Mouse (Mus musculus) brown adipose tissue, adult 24 weeks (tissue): ENCODE results near the gene Irgm2. TPM values are rescaled to one million over a fixed set of nuclear protein-coding genes. Genes with fewer than 3 reads are reported as not detected.
"Not testable (repeated sequence)": the region's sequence is repeated elsewhere in the genome, so short reads cannot be mapped to it uniquely, and the experiment has no call there.

ENCODE experiments used
- H3K27ac ChIP-seq: fragments of 200-500 bp; replicated peaks from 2 replicates; pipeline ENCODE4 v1.5.1; 2012; ENCODE audit warnings: low read depth, mild to moderate bottlenecking, low read length
- H3K4me1 ChIP-seq: fragments of 200-500 bp; 2 replicates; pipeline ENCODE4 v1.6.1; 2012; ENCODE audit warnings: low read length, mixed read lengths; ENCODE audit not compliant: control insufficient read depth, insufficient read depth, insufficient read length
- H3K4me3 ChIP-seq: fragments of 200-500 bp; 2 replicates; pipeline ENCODE4 v1.5.1; 2012; ENCODE audit warnings: low read depth, mild to moderate bottlenecking, low read length, moderate library complexity; ENCODE audit not compliant: insufficient read depth
- polyA plus RNA-seq: library from polyadenylated mRNA; stranded (reverse); fragments of >200 nt; gene quantifications from 2 replicates; pipeline ENCODE4 v1.2.4, GENCODE M21; 2012; ENCODE audit not compliant: missing spikeins, insufficient read depth, insufficient read length

Gene Irgm2
- polyA plus RNA-seq, 1 experiment, result 7.5 TPM

DNA sequence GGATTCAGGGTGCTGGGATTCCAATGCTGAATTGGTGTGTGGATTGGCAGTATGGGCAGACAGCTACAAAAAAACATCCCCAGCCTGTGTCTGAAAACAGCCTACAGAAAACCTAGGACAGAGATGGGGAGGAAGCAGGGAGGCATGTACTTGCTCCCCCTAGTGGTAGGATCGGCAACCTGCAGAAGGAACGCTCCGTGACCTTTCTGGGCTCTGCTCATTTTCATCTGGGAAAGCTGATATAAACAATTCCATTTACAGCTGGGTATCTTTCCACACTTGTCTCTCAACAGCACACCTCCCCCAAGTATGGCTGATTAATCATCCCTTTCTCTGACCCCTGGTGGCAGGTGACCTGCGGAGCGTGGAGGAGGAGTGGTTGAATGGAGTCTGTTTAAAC, 26.2 kb downstream of the Irgm2 start:
- no peak overlapping the region for H3K27ac ChIP-seq
- 0 out of 2 replicates have a peak, but pooled peaks cover 3% of the 10 kb centered on the region for H3K4me1 ChIP-seq
- H3K4me3 ChIP-seq, result no peak overlapping the region

- Histone ChIP-seq H3K27ac (no peak overlapping the region), H3K4me1 (0 out of 2 replicates have a peak, but pooled peaks cover 3% of the 10 kb centered on the region), H3K4me3 (no peak overlapping the region)
These were observed 27.0 kb downstream of the Irgm2 start for GRCm38 (mm10) chr11:58226425-58226824.

DNA sequence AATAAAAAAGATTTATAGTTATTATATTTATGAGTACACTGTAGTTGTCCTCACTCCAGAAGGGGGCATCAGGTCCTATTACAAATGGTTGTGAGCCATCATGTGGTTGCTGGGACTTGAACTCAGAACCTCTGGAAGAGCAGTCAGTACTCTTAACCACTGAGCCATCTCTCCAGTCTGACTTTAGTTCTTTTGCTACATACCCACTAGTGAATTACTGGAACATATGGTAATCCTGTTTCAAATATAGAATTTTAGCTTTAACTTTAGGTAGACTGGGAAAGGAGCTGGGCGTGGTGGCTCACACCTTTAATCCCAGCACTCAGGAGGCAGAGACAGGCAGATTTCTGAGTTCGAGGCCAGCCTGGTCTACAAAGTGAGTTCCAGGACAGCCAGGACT, 28.6 kb downstream of the Irgm2 start:
- H3K4me1 ChIP-seq, H3K4me3 ChIP-seq, H3K27ac ChIP-seq: not testable (repeated sequence)

GRCm38 (mm10) chr11:58230396-58230910, 31.0 kb downstream of the Irgm2 start:
- H3K4me3 ChIP-seq, result no peak overlapping the region
- no peaks in the 10 kb centered on the region for H3K4me1 ChIP-seq
- H3K27ac ChIP-seq, result no peak overlapping the region

DNA sequence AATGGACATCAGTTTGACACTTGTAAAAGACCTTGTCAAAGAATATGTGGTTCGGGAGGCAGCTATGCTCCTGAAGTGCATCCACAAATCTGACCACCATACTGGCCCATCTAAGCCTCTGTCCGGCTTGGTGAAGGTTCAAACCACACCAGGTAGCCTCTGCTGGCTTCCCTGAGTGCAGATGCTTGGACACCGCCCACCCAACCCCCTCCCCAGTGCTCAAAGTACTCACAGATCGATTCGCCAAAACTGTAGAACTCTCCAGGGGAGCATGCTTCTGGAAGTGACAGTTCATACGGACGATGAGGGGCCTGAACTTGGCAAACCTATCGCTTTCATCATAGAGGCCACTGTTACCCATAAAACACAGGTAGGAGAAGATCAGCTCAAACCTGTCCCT, 31.7 kb downstream of the Irgm2 start:
- no peak overlapping the region for H3K27ac ChIP-seq
- no peaks in the 10 kb centered on the region for H3K4me1 ChIP-seq
- no peak overlapping the region for H3K4me3 ChIP-seq

DNA sequence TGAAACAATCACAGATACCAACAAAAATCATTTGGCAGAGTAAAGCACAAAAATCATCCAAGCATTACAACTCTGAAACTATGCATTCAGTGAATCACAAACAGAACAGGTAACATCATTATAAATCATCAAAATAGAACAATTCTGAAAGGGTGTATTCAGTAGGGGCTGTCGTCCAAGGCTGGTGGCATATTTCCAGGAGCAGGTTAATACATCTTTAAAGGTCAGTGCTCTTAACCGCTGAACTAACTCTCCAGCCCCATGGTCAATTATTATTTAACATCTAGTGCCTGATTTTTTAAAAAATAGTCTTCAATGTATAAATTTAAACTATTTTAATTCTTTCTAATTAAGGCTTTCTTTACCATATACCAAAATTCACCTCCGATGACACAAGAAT, 35.1 kb downstream of the Irgm2 start:
- not testable (repeated sequence) for H3K4me3 ChIP-seq, H3K4me1 ChIP-seq, H3K27ac ChIP-seq

DNA sequence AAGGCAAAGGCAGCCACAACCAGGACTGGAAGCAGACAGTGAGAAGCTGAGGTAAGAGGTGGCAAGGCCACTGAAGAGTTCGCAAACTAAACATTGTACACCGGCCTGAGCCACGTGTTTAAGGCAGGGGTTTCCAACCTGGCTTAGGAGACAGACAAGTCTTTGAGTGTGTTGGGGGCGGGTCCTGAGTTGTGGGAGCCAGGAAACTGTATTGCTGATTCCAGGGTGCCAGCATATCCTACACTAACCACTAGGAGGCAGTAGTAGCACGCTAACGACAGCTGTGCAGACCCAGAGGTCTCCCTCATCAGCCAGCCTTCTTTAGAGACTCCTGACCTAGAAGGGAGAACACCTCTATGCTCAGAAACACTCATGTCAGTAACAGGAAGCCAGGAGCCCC, 35.7 kb downstream of the Irgm2 start:
- no peak overlapping the region for H3K27ac ChIP-seq
- peaks cover 4% of the 10 kb centered on the region; the same call in 1 of the 2 replicates for H3K4me1 ChIP-seq
- no peak overlapping the region for H3K4me3 ChIP-seq

DNA sequence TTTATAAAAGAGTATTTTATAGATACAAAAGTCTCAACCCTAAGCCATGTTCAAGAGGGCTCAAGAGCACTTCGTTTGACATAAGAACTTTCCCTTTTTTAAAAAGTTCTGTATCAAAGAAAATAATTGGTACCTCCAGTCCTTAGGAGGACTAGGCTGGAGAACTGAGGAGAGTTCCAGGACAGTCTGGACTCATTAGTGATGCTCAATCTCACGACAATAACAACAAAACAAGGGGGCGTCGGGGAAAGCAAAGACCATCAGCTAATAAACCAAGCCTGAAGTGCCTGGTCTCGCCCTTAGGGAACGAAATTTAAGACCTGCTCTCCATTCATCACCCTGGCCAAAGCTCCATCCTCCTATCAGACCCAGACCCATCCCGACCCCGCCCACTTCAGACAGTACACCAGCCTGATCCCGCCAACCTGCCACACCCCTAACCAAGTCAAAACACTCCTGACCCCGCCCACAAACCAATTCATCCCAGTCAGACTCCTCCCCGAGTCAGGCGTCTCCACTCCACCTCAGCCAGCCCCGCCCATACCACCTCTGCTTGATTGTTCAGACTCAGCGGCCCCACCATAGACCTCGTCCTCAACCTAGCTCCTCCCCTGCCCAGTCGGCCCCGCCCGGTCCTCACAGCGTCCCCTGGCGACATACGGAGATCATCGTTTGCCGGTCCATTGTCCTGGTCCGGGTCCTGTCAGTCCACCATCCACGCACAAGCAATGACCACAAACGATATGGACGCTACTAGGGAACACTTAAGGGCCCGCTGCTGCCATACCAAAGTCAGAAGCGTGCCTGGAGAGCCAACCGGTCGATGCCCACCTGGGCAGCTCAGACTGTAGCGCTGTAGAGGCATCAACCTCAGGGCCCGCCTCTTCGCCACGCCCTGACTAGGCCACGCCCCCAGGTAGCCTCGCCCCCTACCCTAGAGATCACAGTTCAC, 39.7 kb downstream of the Irgm2 start:
- H3K27ac ChIP-seq, result no peak overlapping the region
- H3K4me1 ChIP-seq, result peaks cover 4% of the 10 kb centered on the region; the same call in 1 of the 2 replicates
- peak overlapping the region; percentile 41 for H3K4me3 ChIP-seq

DNA sequence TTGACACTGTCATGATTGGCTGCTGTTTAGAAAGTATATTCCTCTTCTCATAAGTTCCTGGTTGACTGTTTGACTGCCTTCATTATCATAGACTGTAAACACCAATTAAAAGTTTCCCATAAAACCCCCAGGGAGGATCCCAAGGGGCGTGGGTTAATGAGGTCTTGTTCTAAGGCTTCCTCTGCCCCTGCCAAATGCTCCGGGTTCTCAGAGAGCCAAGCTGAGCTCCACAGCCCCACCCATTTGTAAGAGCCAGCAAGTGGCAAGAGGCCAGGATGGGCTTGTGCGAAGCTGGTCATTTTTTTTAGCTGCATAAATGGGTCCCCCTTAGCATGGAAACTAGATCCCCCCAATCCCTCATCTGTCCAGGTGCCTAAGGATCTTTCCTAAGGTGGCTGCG, 47.9 kb downstream of the Irgm2 start:
- H3K27ac ChIP-seq, result no peak overlapping the region
- H3K4me1 ChIP-seq, result no peaks in the 10 kb centered on the region
- H3K4me3 ChIP-seq, result no peak overlapping the region

- Histone ChIP-seq H3K4me3 (no peak overlapping the region), H3K27ac (no peak overlapping the region), H3K4me1 (no peaks in the 10 kb centered on the region)
These were observed 50.0 kb downstream of the Irgm2 start for GRCm38 (mm10) chr11:58249203-58249981.

GRCm38 (mm10) chr11:58250550-58250949, 51.1 kb downstream of the Irgm2 start:
- H3K4me3 ChIP-seq, result no peak overlapping the region
- no peaks in the 10 kb centered on the region for H3K4me1 ChIP-seq
- no peak overlapping the region for H3K27ac ChIP-seq

GRCm38 (mm10) chr11:58254411-58254810, 55.0 kb downstream of the Irgm2 start:
- H3K4me3 ChIP-seq, result no peak overlapping the region

DNA sequence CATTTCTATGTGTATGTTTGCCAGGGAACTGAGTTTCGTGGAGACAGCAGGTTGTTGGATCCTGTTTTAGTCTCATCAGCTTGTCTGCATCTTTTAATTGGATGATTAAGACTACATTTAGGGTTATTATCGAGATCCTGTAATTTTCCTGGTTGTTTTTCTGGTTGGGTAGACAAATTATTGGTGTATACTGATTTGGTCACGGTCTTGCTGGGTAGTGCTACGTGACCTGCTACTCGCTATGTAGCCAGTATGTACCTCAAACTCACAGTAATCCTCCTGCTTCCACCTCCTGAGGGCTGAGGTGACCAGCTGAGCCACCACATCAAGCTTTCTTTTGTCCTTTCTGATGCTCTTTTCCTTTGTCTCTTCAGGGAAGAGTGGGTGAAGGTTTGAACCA, 58.4 kb downstream of the Irgm2 start:
- Histone ChIP-seq H3K4me3 (no peak overlapping the region), H3K27ac (no peak overlapping the region)

More at GRCm38 (mm10) chr11:58254411-58254810, 55.0 kb downstream of the Irgm2 start:
- no peaks in the 10 kb centered on the region for H3K4me1 ChIP-seq
- no peak overlapping the region for H3K27ac ChIP-seq

GRCm38 (mm10) chr11:58260156-58260555, 60.7 kb downstream of the Irgm2 start:
- Histone ChIP-seq H3K4me3 (no peak overlapping the region), H3K4me1 (no peaks in the 10 kb centered on the region), H3K27ac (no peak overlapping the region)

More for the DNA sequence above, 58.4 kb downstream of the Irgm2 start:
- H3K4me1 ChIP-seq, result no peaks in the 10 kb centered on the region

DNA sequence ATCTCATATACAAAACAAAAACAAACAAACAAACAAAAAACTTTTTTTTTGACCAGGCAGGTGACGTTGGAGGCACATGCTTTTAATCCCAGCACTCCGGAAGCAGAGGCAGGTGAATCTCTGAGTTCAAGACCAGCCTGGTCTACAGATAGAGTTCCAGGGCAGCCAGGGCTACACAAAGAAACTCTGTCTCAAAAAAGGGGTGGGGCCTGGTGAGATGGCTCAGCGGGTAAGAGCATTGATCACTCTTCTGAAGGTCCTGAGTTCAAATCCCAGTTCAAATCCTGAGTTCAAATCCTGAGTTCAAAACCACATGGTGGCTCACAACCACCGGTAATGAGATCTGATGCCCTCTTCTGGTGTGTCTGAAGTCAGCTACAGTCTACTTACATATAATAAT, 62.4 kb downstream of the Irgm2 start:
- H3K4me3 ChIP-seq, result no peak overlapping the region
- H3K4me1 ChIP-seq, result no peaks in the 10 kb centered on the region
- no peak overlapping the region for H3K27ac ChIP-seq
